Mouse (Mus musculus) cerebellum, adult 2 months (tissue): Measurements from ENCODE around the gene Myo1e. TPM values are rescaled to one million over a fixed set of nuclear protein-coding genes. Genes with fewer than 3 reads are reported as not detected.
A peak's percentile ranks its signal among the peaks of the same experiment; 100 is the strongest.

Experiments
- DNase-seq, 2 experiments: peaks; one replicate each; pipeline ENCODE4 v3.0.0; 2021
- H3K27ac ChIP-seq: fragments of 200-500 bp; 2 replicates; pipeline ENCODE4 v1.5.1; 2012; ENCODE audit warnings: low read length, control low read depth, inconsistent platforms; ENCODE audit not compliant: insufficient read depth
- H3K27me3 ChIP-seq: fragments of 200-500 bp; 2 replicates; pipeline ENCODE4 v1.6.1; 2012; ENCODE audit warnings: inconsistent platforms, mild to moderate bottlenecking, low read length, moderate library complexity; ENCODE audit not compliant: control insufficient read depth, insufficient read depth
- H3K4me1 ChIP-seq: fragments of 200-500 bp; 2 replicates; pipeline ENCODE4 v1.6.1; 2011; ENCODE audit warnings: low read length; ENCODE audit not compliant: control insufficient read depth, insufficient read depth
- H3K4me3 ChIP-seq: fragments of 200-500 bp; replicated peaks from 2 replicates; pipeline ENCODE3; 2011; ENCODE audit warnings: mild to moderate bottlenecking, low read depth, low read length, control low read depth; ENCODE audit not compliant: insufficient read depth
- CTCF ChIP-seq: fragments of 200-500 bp; IDR thresholded peaks from 2 replicates; pipeline ENCODE4 v1.5.1; 2011; ENCODE audit warnings: low read depth, mild to moderate bottlenecking, control low read depth, low read length, moderate library complexity, borderline replicate concordance; ENCODE audit not compliant: insufficient read depth
- POLR2A ChIP-seq: fragments of 200-500 bp; IDR thresholded peaks from 2 replicates; pipeline ENCODE4 v1.6.1; 2011; ENCODE audit warnings: low read length, control low read depth, borderline replicate concordance; ENCODE audit not compliant: insufficient read depth
- WGBS: fragments of 180-500 bp; shearing (Covaris S2); methylation state at CpG from one replicate; pipeline ENCODE4 v1.1.7; 2018; 5-methylcytosine and 5-hydroxymethylcytosine counted together
- polyA plus RNA-seq: library from polyadenylated mRNA; depleted of rRNA; stranded (reverse); fragments of >200 nt; gene quantifications from 2 replicates; pipeline ENCODE4 v1.2.3, GENCODE M21; 2012

Myo1e gene
- polyA plus RNA-seq, 1 experiment: 8.1 TPM

DNA sequence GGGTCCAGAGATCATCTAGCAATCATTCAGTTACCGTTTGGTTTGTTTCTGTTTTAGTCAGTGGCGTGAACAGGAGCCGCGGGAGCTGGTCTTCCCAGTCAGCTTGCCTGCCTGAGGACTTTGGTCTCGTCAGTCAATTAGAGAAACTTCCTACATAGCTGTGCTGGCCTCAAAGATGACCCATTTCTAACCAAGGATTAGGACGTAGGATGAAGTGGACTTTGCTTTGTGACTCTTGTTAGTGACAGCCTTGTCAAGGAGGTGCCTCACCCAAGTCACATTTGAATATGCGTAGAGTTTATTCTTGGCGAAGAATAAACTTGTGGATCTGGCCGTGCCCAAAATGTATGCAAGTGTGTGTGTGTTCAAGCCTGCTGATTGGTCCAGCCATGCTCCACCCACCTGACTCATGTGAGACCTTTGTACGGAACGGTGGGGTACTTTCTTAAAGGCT, 70.4 kb downstream of the Myo1e start:
- DNase-seq: no peak
- no peak for TF ChIP-seq CTCF
- TF ChIP-seq POLR2A: no peak

DNA sequence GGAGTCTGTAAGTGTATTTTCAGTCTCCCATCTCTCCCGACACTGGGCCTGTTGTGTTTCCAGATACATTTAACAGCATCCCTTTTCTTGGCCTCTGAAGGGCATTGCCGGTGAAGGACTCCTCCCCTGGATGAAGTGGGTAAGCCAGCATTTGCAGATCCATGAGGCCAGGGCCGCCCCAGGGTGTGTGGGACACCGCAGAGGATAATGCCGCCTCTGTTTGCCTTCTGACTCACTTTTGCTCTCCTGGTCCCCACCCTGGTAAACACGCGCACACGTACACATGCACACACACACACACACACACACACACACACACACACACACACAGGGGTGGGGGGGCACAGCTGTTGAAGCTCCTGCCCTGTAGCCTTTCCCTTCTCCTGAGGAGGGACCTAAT, 74.3 kb downstream of the Myo1e start:
- Histone ChIP-seq H3K4me1 (no peaks in the 10 kb centered on the region), H3K27ac (no peak overlapping the region), H3K4me3 (no peak overlapping the region), H3K27me3 (no peaks in the 10 kb centered on the region)
- 91% methylated on average over 8 of the region's 8 CpGs for WGBS
- TF ChIP-seq CTCF: no peak
- TF ChIP-seq POLR2A: no peak
- no peak for DNase-seq

More for the DNA sequence above, 70.4 kb downstream of the Myo1e start:
- Histone ChIP-seq H3K4me3 (no peak overlapping the region), H3K27me3 (no peaks in the 10 kb centered on the region), H3K27ac (no peak overlapping the region), H3K4me1 (no peaks in the 10 kb centered on the region)
- 86% methylated on average over 11 of the region's 11 CpGs for WGBS

DNA sequence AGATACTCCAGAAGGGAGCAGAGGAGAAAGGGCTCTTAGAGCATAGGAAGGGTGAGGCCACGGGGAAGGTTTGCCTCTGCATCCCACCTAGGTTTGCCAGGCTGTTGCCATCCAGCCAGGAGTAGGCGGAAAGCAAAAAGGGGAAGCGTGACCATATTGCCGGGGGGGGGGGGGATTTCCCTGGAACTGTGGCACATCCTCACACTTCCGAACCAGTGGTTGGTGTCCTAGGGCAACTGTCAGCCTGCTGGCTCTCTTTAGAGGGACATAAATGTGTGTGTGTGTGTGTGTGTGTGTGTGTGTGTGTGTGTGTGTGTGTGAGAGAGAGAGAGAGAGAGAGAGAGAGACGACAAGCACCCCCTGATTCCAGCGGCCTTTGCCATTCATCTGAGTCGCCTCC, 75.0 kb downstream of the Myo1e start:
- TF ChIP-seq POLR2A: no peak
- H3K27me3 ChIP-seq: no peaks in the 10 kb centered on the region
- H3K4me3 ChIP-seq: no peak overlapping the region
- no peak overlapping the region for H3K27ac ChIP-seq
- no peak for DNase-seq
- WGBS: 61% methylated on average over 8 of the region's 8 CpGs
- H3K4me1 ChIP-seq: no peaks in the 10 kb centered on the region

DNA sequence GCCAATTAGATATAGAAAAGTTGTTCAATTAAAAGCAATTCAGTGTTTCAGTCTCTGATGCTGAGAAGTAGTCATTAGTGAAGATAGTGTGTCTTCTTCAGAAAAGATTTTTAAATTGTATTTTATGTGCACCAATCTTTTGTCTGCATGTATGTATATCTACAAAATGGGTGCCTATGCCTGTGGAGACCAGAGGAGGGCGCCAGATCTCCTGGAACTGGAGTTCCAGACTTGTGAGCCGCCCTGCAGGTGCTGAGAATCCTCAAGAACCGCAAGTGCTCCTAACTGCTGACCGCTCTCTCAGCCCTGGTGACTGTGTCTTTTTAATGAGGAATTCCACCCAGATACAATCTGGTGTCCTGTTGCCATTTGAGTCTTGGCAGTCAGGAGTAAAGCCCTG, 76.0 kb downstream of the Myo1e start:
- H3K4me1 ChIP-seq: no peaks in the 10 kb centered on the region
- 85% methylated on average over 4 of the region's 4 CpGs for WGBS
- H3K27me3 ChIP-seq: no peaks in the 10 kb centered on the region
- H3K4me3 ChIP-seq: no peak overlapping the region
- no peak for DNase-seq
- no peak for TF ChIP-seq CTCF
- TF ChIP-seq POLR2A: no peak
- H3K27ac ChIP-seq: no peak overlapping the region

DNA sequence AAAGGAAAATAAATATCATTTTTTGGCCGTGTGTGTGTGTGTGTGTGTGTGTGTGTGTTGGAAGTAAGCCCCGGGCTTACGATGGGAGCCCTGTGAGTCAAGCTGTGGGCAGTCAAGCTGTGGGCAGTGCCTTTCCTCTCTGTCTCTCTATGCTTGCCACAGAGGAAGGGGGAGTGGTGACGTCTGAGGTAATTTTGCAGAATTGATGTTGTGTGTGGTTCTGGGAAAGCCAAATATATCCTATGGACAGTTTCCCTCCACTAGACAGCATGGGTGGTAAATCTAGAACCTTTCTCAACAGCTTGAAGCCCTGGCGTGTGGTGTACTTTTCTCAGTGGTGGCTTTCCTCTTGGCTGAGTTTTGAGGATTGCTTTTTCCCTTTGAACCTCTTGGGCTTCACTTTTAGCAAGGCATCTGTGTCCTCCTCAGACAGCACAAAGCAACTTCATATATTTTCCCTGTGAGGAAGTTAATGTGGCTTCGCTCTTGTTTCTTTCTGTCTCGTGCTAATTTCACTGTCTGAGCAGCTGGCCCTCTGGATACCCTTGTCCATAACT, 77.5 kb downstream of the Myo1e start:
- H3K27me3 ChIP-seq: no peaks in the 10 kb centered on the region
- H3K27ac ChIP-seq: no peak overlapping the region
- 51% methylated on average over 7 of the region's 7 CpGs for WGBS
- H3K4me3 ChIP-seq: no peak overlapping the region
- TF ChIP-seq POLR2A: no peak
- TF ChIP-seq CTCF: no peak
- no peak for DNase-seq
- no peaks in the 10 kb centered on the region for H3K4me1 ChIP-seq

DNA sequence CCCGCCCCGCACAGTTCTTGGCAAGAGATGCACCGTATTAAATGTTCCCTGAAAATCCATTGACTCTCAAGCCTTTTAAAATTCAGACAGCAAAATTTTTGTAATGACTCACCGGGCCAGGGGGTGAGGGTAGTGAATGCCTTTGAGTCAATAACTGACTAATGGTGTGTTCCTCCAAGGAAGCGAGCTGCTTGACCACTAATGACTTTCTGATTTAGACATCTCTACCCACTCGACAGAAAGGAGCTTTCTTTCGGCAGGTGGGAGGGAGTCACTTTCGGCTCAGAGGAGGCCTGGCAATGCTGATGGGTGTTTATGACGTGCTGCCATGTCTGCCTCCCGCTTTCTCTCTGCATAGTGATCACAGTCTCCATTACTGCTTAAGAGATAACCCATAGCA, 83.6 kb downstream of the Myo1e start:
- 47% methylated on average over 10 of the region's 10 CpGs for WGBS
- Histone ChIP-seq H3K27ac (no peak overlapping the region), H3K4me1 (peaks cover 2% of the 10 kb centered on the region; the same call in 1 of the 2 replicates), H3K27me3 (no peaks in the 10 kb centered on the region), H3K4me3 (no peak overlapping the region)
- no peak for TF ChIP-seq POLR2A
- no peak for TF ChIP-seq CTCF
- no peak for DNase-seq

DNA sequence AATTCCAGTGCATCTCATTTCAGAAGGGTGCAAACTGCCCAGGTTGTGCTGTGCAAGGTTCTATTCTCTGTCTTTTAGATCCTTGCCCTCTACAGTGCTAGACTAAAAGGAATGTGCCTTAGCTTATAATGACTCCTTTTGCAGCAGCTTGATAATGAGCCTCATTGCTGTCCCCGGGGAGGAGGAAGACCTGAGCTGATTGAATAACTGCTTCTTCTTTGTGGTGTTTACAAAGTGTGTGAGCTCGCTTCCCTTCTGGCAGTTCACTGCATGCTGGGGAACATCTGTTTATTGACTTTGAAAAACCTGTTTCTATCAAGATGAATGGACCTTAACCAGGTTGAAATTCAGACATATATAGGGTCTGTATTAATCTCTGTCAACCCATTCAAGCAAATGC, 89.8 kb downstream of the Myo1e start:
- no peak overlapping the region for H3K4me3 ChIP-seq
- TF ChIP-seq POLR2A (no peak), CTCF (no peak)
- no peak overlapping the region for H3K27ac ChIP-seq
- WGBS: 52% methylated on average over 2 of the region's 2 CpGs
- no peak for DNase-seq
- H3K4me1 ChIP-seq: peaks cover under 1% of the 10 kb centered on the region; the same call in 1 of the 2 replicates
- no peaks in the 10 kb centered on the region for H3K27me3 ChIP-seq

DNA sequence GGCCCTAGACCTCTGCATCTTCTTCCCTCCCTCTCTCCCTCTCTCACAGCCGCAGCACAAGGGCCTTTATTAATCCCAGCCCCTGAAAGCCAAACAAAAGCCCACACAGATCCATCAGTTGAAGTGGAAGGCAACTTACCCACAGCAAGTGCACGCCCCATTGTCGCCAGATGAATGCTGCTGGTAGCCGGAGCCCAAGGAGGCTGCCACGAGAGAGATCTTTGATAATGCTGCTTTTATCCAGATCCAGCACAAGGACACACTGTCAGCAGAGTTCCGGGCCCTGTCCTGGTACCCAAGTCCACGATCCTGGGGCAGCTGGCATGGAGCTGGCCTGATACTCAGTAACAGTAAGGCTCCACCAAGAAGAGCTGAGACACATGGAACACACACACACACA, 91.1 kb downstream of the Myo1e start:
- peak in 1 of 2 experiments; percentile 25 for DNase-seq
- no peak overlapping the region for H3K27ac ChIP-seq
- H3K27me3 ChIP-seq: no peaks in the 10 kb centered on the region
- H3K4me3 ChIP-seq: no peak overlapping the region
- 47% methylated on average over 7 of the region's 7 CpGs for WGBS
- H3K4me1 ChIP-seq: no peaks in the 10 kb centered on the region
- TF ChIP-seq POLR2A (no peak), CTCF (no peak)
